Mouse (Mus musculus): ENCODE results near the gene Ccdc82. TPM values are rescaled to one million over a fixed set of nuclear protein-coding genes. Genes with fewer than 3 reads are reported as not detected.

Ccdc82 gene
- polyA plus RNA-seq, 1 experiment from 2014 or later, result 4.4 TPM

DNA sequence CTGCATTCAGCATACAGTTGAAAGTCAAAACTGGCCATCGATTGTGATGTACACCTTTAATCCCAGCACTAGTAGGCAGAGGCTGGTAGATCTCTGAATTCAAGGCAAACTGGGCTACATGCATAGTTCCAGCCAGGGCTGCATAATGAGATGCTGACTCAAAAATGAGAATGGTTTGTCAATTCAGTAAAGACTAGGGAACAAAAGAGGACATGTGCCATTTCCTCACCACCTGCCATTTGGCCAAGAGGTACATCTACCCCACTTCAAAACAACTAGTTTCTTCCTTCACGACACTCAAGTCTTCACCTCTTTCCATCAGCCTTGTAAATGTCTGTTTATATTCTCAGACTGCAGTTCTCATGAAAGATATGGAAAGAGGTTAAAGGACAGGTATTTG, 11.4 kb downstream of the Ccdc82 start:
- Histone ChIP-seq H3K4me3 (no peak overlapping the region), H3K27me3 (ENCODE audit: low read depth, poor library complexity, severe bottlenecking) (no peaks in the 10 kb centered on the region), H3K36me3 (no peaks in the 10 kb centered on the region), H3K9me3 (replicated peaks) (no peaks in the 10 kb centered on the region), H3K4me1 (no peaks in the 10 kb centered on the region), H3K27ac (no peak overlapping the region)
- WGBS, result 91% methylated on average over 2 of the region's 2 CpGs
- DNase-seq (ENCODE audit: low spot score), result no peak

DNA sequence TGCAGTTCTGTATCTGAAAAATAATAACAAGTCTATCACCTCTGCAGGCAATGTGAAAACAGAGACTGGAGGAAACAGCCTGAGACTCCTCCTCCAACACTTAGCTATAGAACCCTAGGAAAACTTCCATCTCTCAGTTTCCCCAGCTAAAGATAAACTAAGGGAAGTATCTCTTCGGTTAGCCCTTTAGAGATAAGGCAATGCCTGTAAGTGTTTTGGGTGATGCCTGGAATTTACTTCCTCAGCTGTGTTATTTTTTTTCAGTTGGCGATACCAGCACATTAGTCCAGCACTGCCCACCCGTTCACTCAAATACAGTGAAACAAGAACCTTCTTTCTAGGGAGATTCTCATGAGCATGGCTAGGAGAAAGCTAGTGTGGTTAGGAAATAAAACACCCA, 14.2 kb downstream of the Ccdc82 start:
- DNase-seq (ENCODE audit: low spot score), result no peak
- H3K36me3 ChIP-seq, result no peaks in the 10 kb centered on the region
- 85% methylated on average over 3 of the region's 3 CpGs for WGBS
- H3K4me3 ChIP-seq, result no peak overlapping the region
- H3K27ac ChIP-seq, result no peak overlapping the region
- no peaks in the 10 kb centered on the region for H3K27me3 ChIP-seq (ENCODE audit: low read depth, poor library complexity, severe bottlenecking)
- H3K4me1 ChIP-seq, result no peaks in the 10 kb centered on the region
- H3K9me3 ChIP-seq (replicated peaks), result no peaks in the 10 kb centered on the region

GRCm38 (mm10) chr9:13273219-13273618, 26.5 kb downstream of the Ccdc82 start:
- H3K36me3 ChIP-seq, result no peaks in the 10 kb centered on the region
- no peaks in the 10 kb centered on the region for H3K4me1 ChIP-seq
- H3K27ac ChIP-seq, result no peak overlapping the region
- DNase-seq (ENCODE audit: low spot score), result no peak
- H3K27me3 ChIP-seq (ENCODE audit: low read depth, poor library complexity, severe bottlenecking), result no peaks in the 10 kb centered on the region
- H3K4me3 ChIP-seq, result no peak overlapping the region
- H3K9me3 ChIP-seq (replicated peaks), result no peaks in the 10 kb centered on the region
- 89% methylated on average over 1 of the region's 1 CpGs for WGBS

DNA sequence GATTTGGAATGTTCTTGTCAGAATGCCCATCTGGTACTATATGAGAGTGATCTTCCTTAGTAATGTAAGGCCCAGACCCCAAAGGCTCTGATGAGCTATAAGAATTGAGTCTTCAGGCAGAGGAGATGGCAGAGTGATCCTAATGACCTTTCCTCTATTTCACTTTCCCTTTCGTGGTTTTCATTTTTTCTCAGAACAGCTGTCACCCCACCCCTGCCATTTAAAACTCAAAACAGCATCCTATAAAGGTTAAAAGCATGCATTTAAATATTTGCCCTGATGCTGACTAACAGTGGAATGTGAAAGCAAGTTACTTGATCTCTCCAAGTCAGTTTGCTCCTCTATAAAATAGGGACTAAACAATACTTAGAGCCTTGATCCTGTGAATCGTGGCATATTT, 40.7 kb downstream of the Ccdc82 start:
- no peaks in the 10 kb centered on the region for H3K27me3 ChIP-seq (ENCODE audit: low read depth, poor library complexity, severe bottlenecking)
- 78% methylated on average over 2 of the region's 2 CpGs for WGBS
- no peak for DNase-seq (ENCODE audit: low spot score)
- no peaks in the 10 kb centered on the region for H3K36me3 ChIP-seq
- no peak overlapping the region for H3K27ac ChIP-seq
- H3K9me3 ChIP-seq (replicated peaks), result no peaks in the 10 kb centered on the region
- no peak overlapping the region for H3K4me3 ChIP-seq
- no peaks in the 10 kb centered on the region for H3K4me1 ChIP-seq

GRCm38 (mm10) chr9:13296274-13297121, 49.7 kb downstream of the Ccdc82 start:
- Histone ChIP-seq H3K9me3 (replicated peaks) (no peaks in the 10 kb centered on the region), H3K4me3 (peak overlapping the region; percentile 65), H3K27ac (peak overlapping the region; percentile 89), H3K4me1 (peaks cover 46% of the 10 kb centered on the region), H3K36me3 (no peaks in the 10 kb centered on the region), H3K27me3 (ENCODE audit: low read depth, poor library complexity, severe bottlenecking) (0 out of 2 replicates have a peak, but pooled peaks cover 4% of the 10 kb centered on the region)
- peak; percentile 88 for DNase-seq (ENCODE audit: low spot score)
- under 1% methylated on average over 28 of the region's 28 CpGs for WGBS

GRCm38 (mm10) chr9:13297122-13297667, 50.4 kb downstream of the Ccdc82 start:
- no peaks in the 10 kb centered on the region for H3K36me3 ChIP-seq
- peak overlapping the region; percentile 65 for H3K4me3 ChIP-seq
- peak overlapping the region; percentile 89 for H3K27ac ChIP-seq
- 0 out of 2 replicates have a peak, but pooled peaks cover 4% of the 10 kb centered on the region for H3K27me3 ChIP-seq (ENCODE audit: low read depth, poor library complexity, severe bottlenecking)
- peak; percentile 38 for DNase-seq (ENCODE audit: low spot score)
- H3K4me1 ChIP-seq, result peaks cover 53% of the 10 kb centered on the region
- H3K9me3 ChIP-seq (replicated peaks), result no peaks in the 10 kb centered on the region
- under 1% methylated on average over 12 of the region's 12 CpGs for WGBS

GRCm38 (mm10) chr9:13297668-13298512, 51.1 kb downstream of the Ccdc82 start, which contains the start of gene Maml2:
Maml2 (plus strand) TSS chr9:13297957.
- no peaks in the 10 kb centered on the region for H3K9me3 ChIP-seq (replicated peaks)
- peak within 1 kb of the TSS; percentile 65 for H3K4me3 ChIP-seq
- H3K27ac ChIP-seq, result peak within 1 kb of the TSS; percentile 89
- peak; percentile 73 for DNase-seq (ENCODE audit: low spot score)
- WGBS, result 1% methylated on average over 23 of the region's 23 CpGs
- H3K36me3 ChIP-seq, result no peaks in the 10 kb centered on the region
- H3K4me1 ChIP-seq, result peaks cover 59% of the 10 kb centered on the region
- H3K27me3 ChIP-seq (ENCODE audit: low read depth, poor library complexity, severe bottlenecking), result 0 out of 2 replicates have a peak, but pooled peaks cover 4% of the 10 kb centered on the region

DNA sequence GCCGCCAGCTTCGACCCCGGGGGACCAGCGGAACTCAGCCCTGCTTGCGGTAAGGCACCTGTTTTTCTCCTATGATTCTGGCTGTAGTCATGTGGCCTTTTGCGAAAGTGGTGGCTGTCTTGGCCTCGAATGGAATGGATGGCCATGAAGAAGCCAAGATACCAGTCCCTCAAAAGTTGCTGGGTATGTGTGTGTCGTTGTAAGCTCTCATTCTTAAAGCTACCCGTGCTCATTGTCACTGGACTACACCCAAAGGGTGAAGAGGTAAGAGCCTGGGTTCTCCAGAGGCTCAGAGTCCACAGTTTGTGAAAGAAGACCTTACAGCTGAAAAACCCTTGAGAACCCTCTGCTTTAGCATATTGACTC, 51.7 kb downstream of the Ccdc82 start:
- WGBS, result 30% methylated on average over 9 of the region's 9 CpGs
- Histone ChIP-seq H3K4me3 (peak overlapping the region; percentile 65), H3K27ac (peak overlapping the region; percentile 89), H3K36me3 (no peaks in the 10 kb centered on the region), H3K9me3 (replicated peaks) (no peaks in the 10 kb centered on the region), H3K4me1 (peaks cover 59% of the 10 kb centered on the region), H3K27me3 (ENCODE audit: low read depth, poor library complexity, severe bottlenecking) (0 out of 2 replicates have a peak, but pooled peaks cover 4% of the 10 kb centered on the region)
- no peak for DNase-seq (ENCODE audit: low spot score)

DNA sequence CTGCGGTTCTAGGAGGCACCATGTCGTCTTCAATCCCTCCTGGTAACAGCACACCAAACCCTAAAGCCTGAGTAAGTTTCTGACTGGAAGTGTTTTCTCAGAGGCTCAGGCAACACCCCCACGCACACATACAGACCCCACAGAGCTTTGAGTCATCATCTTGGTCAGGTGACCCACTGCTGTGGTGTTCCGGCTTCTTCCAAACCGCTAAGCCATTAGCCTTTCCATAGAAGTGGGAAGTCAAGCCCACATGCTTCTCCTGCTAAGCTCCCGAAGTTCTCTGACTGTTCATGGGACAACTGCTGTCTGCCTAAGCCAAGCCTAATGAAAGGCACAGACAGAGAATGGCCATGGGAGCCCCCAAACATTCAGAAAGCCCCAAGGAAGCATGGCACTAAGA, 52.4 kb downstream of the Ccdc82 start:
- DNase-seq (ENCODE audit: low spot score), result no peak

GRCm38 (mm10) chr9:13300041-13300441, 53.3 kb downstream of the Ccdc82 start:
- no peak for DNase-seq (ENCODE audit: low spot score)
- no peaks in the 10 kb centered on the region for H3K9me3 ChIP-seq (replicated peaks)
- 0 out of 2 replicates have a peak overlapping the region, but pooled peaks have one; percentile 36 for H3K27ac ChIP-seq
- H3K36me3 ChIP-seq, result no peaks in the 10 kb centered on the region
- H3K4me3 ChIP-seq, result 0 out of 2 replicates have a peak overlapping the region, but pooled peaks have one; percentile 12
- WGBS, result 51% methylated on average over 3 of the region's 3 CpGs
- 0 out of 2 replicates have a peak, but pooled peaks cover 4% of the 10 kb centered on the region for H3K27me3 ChIP-seq (ENCODE audit: low read depth, poor library complexity, severe bottlenecking)
- peaks cover 64% of the 10 kb centered on the region for H3K4me1 ChIP-seq

More for the DNA sequence above, 52.4 kb downstream of the Ccdc82 start:
- no peaks in the 10 kb centered on the region for H3K9me3 ChIP-seq (replicated peaks)
- peaks cover 64% of the 10 kb centered on the region for H3K4me1 ChIP-seq
- H3K36me3 ChIP-seq, result no peaks in the 10 kb centered on the region
- 0 out of 2 replicates have a peak, but pooled peaks cover 4% of the 10 kb centered on the region for H3K27me3 ChIP-seq (ENCODE audit: low read depth, poor library complexity, severe bottlenecking)
- WGBS, result 86% methylated on average over 6 of the region's 6 CpGs
- H3K4me3 ChIP-seq, result peak overlapping the region; percentile 65; the same call in 1 of the 2 replicates
- H3K27ac ChIP-seq, result no peak overlapping the region

GRCm38 (mm10) chr9:13300891-13301782, 54.4 kb downstream of the Ccdc82 start:
- Histone ChIP-seq H3K4me1 (peaks cover 63% of the 10 kb centered on the region), H3K36me3 (no peaks in the 10 kb centered on the region), H3K9me3 (replicated peaks) (no peaks in the 10 kb centered on the region), H3K27me3 (ENCODE audit: low read depth, poor library complexity, severe bottlenecking) (0 out of 2 replicates have a peak, but pooled peaks cover 4% of the 10 kb centered on the region), H3K27ac (0 out of 2 replicates have a peak overlapping the region, but pooled peaks have one; percentile 36), H3K4me3 (no peak overlapping the region)
- whole genome bisulfite sequencing, result 74% methylated on average over 9 of the region's 9 CpGs
- no peak for DNase-seq (ENCODE audit: low spot score)
